Mouse (Mus musculus): ENCODE measurements around the gene Ppm1g.

DNA sequence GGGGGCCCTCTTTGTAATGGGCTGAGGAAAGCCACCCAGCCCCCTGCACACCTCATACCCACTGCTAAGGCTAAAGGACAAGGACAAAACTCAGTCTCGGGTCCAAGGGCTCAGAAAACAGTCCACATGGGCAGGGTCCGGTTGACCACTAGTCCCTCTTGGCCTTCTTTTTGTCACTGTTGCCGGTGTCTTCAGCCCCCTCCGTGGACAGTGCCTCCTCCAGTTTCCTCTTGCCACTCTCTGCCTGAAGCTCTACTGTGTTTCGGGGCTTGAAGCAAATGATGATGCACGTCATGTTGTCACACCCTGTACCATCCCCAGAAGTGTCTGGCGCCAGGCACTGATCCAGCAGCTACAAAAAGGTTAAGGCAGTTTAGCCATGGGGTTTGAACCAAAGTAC lies 17.6 kb downstream of the Ppm1g start:
- TF ChIP-seq CTCF (IDR thresholded peaks at IDR 0.05) (no peak), EP300 (IDR thresholded peaks at IDR 0.05) (no peak)
